Mouse (Mus musculus) spleen, embryonic (tissue): ENCODE measurements at regions not wholly inside any gene's neighbourhood (a gene's known extent, or its start where the extent isn't known, plus 50 kb on each side); places are given as distances from the start of the nearest gene placed in this dataset.

Source experiments
- CTCF ChIA-PET: fragments of 350-600 bp; sonication (Branson Sonifier 250); formaldehyde crosslinking; loops from one replicate; lab custom pipeline; 2022; lab: Charles Lee

GRCm38 (mm10) chr12:11887291-11887690 lies 374.6 kb upstream of the Fam49a start:
- CTCF ChIA-PET, result no interaction called here

- CTCF ChIA-PET, result no interaction called here
Observed at GRCm38 (mm10) chr12:11899031-11899430, 362.9 kb upstream of the Fam49a start.

GRCm38 (mm10) chr12:11906588-11906987 lies 355.4 kb upstream of the Fam49a start:
- CTCF ChIA-PET, result no interaction called here
